Mouse (Mus musculus) monocyte, adult 59 days (primary cell): ENCODE results near the gene Ccdc126. TPM values are rescaled to one million over a fixed set of nuclear protein-coding genes. Genes with fewer than 3 reads are reported as not detected.

Source experiments
- total RNA-seq, 2 experiments: library from RNA; stranded (reverse); gene quantifications; one replicate each; pipeline ENCODE4 v1.2.4; 2023

Ccdc126 gene
- 1 to 10 TPM; 3.6 to 4.9 TPM for total RNA-seq

DNA sequence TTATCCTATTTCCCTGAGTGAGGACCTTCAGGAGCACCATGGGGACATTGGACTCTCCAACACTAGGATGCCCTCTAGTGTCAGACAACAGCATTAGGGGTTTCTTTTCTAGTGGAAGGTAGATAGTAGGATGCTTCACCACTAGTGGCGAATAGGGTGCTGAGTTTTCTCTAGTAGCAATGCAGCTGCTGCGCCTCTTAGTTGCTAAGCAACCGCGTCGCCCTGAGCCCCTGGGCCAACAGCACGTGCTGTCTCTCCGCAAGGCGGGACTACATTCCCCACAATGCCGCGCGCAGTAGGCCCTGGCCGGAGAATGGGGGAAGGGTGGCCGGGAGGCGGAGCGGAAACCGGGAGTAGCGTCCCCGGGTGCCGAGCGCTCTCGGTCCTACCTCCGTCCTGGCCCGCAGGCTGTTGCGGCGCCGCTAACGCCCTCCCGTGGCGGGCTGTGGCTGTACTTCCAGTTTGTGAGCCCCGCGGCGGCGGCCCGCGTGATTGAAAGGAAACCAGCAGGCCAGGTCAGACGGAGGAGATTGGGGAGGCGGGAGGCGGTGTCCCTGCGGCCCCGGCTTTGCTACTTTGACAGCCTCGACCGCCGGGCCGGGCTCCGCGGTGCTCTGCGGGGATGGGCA is at the start of gene Ccdc126:
Gene Ccdc126 (plus strand): TSS at position 309 of the 629 bp plus-strand sequence.

DNA sequence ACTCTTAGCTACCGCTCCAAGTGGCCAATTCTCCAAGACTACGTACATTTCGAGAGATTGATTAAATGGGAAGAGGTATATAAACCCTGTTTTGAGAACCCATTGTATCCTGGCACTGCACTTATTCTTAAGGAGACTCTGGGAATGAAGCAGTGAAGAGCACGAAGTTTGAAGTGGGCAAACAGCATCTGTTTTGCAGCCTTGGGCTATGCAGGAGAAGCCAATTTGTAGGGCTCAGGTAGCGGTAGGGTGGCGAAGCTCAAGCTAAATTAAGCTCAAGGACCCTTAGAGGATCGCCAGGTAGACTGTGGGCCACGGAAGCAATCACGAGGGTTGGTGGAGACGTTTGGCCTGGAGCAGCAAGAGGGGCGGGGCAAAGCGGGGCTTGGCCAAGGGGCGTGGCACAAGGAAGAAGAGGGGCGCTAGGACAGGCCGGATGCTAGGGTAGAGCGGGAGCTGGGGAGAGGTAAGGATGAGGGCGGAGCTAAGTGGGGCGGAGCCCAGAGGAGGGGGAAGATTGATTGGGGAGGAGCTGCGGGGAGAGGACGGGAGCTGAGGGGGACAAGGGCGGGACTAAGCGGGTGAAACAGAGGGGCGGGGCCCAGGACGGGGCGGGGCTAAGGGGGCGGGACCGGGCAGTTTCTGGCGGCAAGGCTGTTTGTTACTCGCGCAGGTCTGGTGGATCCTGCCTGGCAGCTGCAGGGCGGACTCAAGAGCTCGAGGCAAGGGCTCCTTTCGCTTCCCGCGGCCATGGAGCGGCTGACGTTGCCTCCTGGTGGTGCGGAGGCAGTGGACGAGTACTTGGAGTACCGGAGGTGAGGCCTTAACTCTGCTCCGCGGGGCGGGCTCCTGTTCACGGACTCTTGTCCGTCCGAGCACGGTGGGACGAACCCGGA is 48.3 kb downstream of the Ccdc126 start, which contains the start of gene Fam221a:
Gene Fam221a (plus strand): TSS at position 581 of the 896 bp plus-strand sequence.

Other genes starting within 250 kb of the Ccdc126 start
- 10 to 100 TPM; 27.7 to 28.0 TPM for gene Malsu1, start 245.5 kb upstream of the Ccdc126 start, total RNA-seq
- gene Igf2bp3, start 104.3 kb upstream of the Ccdc126 start, total RNA-seq, result under 1 TPM; 0.10 to 0.36 TPM
- 100 to 1,000 TPM; 157 TPM for gene Tra2a, start 55.2 kb upstream of the Ccdc126 start, total RNA-seq
- 1 to 10 TPM in 1 of 2 experiments, under 1 TPM in 1; 0.36 to 1.6 TPM for gene Fam221a, start 48.5 kb downstream of the Ccdc126 start, total RNA-seq
- gene Stk31, start 76.3 kb downstream of the Ccdc126 start, total RNA-seq, result under 1 TPM in 1 of 2 experiments, not detected in 1; 0.33 TPM